Mouse (Mus musculus): Measurements from ENCODE around the gene Lrcol1. TPM values are rescaled to one million over a fixed set of nuclear protein-coding genes. Genes with fewer than 3 reads are reported as not detected.

Gene Lrcol1
- total RNA-seq, 2 experiments from 2014 or later = not detected

- no peak for DNase-seq
- intact Hi-C loops (cut with DNase I; ENCODE audit: low total_unique reads) = no loop called here
Measured at GRCm38 (mm10) chr5:110384491-110384890, 40.0 kb downstream of the Lrcol1 start.

- intact Hi-C loops (cut with DNase I; ENCODE audit: low total_unique reads) = no loop called here
- no peak for DNase-seq
Measured at GRCm38 (mm10) chr5:110385263-110385662, 40.7 kb downstream of the Lrcol1 start.

GRCm38 (mm10) chr5:110386371-110387330 is 42.1 kb downstream of the Lrcol1 start:
- peak; percentile 76 for DNase-seq
- intact Hi-C loops (cut with DNase I; ENCODE audit: low total_unique reads) = no loop called here

- intact Hi-C loops (cut with DNase I; ENCODE audit: low total_unique reads) = no loop called here
- DNase-seq = no peak
Measured at GRCm38 (mm10) chr5:110387332-110387731, 42.8 kb downstream of the Lrcol1 start.

GRCm38 (mm10) chr5:110390631-110391030 is 46.1 kb downstream of the Lrcol1 start:
- DNase-seq = no peak
- intact Hi-C loops (cut with DNase I; ENCODE audit: low total_unique reads) = no loop called here

- DNase-seq = no peak
- intact Hi-C loops (cut with DNase I; ENCODE audit: low total_unique reads) = no loop called here
Measured at GRCm38 (mm10) chr5:110392727-110393126, 48.2 kb downstream of the Lrcol1 start.

- intact Hi-C loops (cut with DNase I; ENCODE audit: low total_unique reads) = no loop called here
Measured at GRCm38 (mm10) chr5:110395006-110395661, 50.6 kb downstream of the Lrcol1 start.

GRCm38 (mm10) chr5:110401101-110401500 is 56.6 kb downstream of the Lrcol1 start:
- DNase-seq = no peak
- intact Hi-C loops (cut with DNase I; ENCODE audit: low total_unique reads) = no loop called here

More at GRCm38 (mm10) chr5:110395006-110395661, 50.6 kb downstream of the Lrcol1 start:
- no peak for DNase-seq

GRCm38 (mm10) chr5:110402557-110402956 is 58.0 kb downstream of the Lrcol1 start:
- DNase-seq = no peak
- intact Hi-C loops (cut with DNase I; ENCODE audit: low total_unique reads) = no loop called here

GRCm38 (mm10) chr5:110403931-110404330 is 59.4 kb downstream of the Lrcol1 start:
- intact Hi-C loops (cut with DNase I; ENCODE audit: low total_unique reads) = no loop called here
- no peak for DNase-seq

Other genes with a start within 250 kb of the Lrcol1 start
- gene Plcxd1, start 244.8 kb upstream of the Lrcol1 start, total RNA-seq (2021) = not detected
- 10 to 100 TPM; 11.1 to 14.3 TPM for gene Gtpbp6, start 236.5 kb upstream of the Lrcol1 start, total RNA-seq (2021)
- 1 to 10 TPM; 2.9 to 3.2 TPM for gene Zfp605, start 234.6 kb upstream of the Lrcol1 start, total RNA-seq (2021)
- gene Chfr, start 208.9 kb upstream of the Lrcol1 start, total RNA-seq (2021) = 10 to 100 TPM; 13.1 TPM
- 10 to 100 TPM; 32.2 to 34.4 TPM for gene Golga3, start 168.0 kb upstream of the Lrcol1 start, total RNA-seq (2021)
- 10 to 100 TPM; 20.9 to 21.2 TPM for gene Ankle2, start 113.7 kb upstream of the Lrcol1 start, total RNA-seq (2021)
- 10 to 100 TPM; 20.5 to 23.7 TPM for gene Pgam5, start 74.8 kb upstream of the Lrcol1 start, total RNA-seq (2021)
- 10 to 100 TPM; 28.5 to 37.3 TPM for gene Pxmp2, start 58.5 kb upstream of the Lrcol1 start, total RNA-seq (2021)
- gene Pole, start 58.4 kb upstream of the Lrcol1 start, total RNA-seq (2021) = 1 to 10 TPM; 2.5 TPM
- gene P2rx2, start 1.5 kb upstream of the Lrcol1 start, total RNA-seq (2021) = not detected
- 10 to 100 TPM; 25.7 to 26.5 TPM for gene Fbrsl1, start 103.8 kb downstream of the Lrcol1 start, total RNA-seq (2021)
- gene Galnt9, start 199.6 kb downstream of the Lrcol1 start, total RNA-seq (2021) = not detected